Mouse (Mus musculus) embryonic facial prominence, embryonic 12.5 days (tissue): ENCODE data around the gene Rhobtb1. TPM values are rescaled to one million over a fixed set of nuclear protein-coding genes. Genes with fewer than 3 reads are reported as not detected.

Experiments
- ATAC-seq: fragments of 200-750 bp; cut with Nextera tagmentation; 2 replicates; pipeline ENCODE4 v1.8.0; 2017; ENCODE audit not compliant: insufficient number of reproducible peaks, insufficient read depth, low FRiP score, low TSS enrichment
- H3K27ac ChIP-seq: fragments of 300-500 bp; sonication (generic); 2 replicates; pipeline ENCODE4 v1.5.1; 2016; ENCODE audit warnings: mild to moderate bottlenecking
- H3K27me3 ChIP-seq: fragments of 300-500 bp; sonication (generic); 2 replicates; pipeline ENCODE4 v1.6.1; 2016; ENCODE audit warnings: mild to moderate bottlenecking, moderate library complexity
- H3K36me3 ChIP-seq: fragments of 300-500 bp; sonication (generic); 2 replicates; pipeline ENCODE4 v1.6.1; 2016; ENCODE audit warnings: mild to moderate bottlenecking
- H3K4me1 ChIP-seq: fragments of 300-500 bp; sonication (generic); 2 replicates; pipeline ENCODE4 v1.6.1; 2016
- H3K4me2 ChIP-seq: fragments of 300-500 bp; sonication (generic); replicated peaks from 2 replicates; pipeline ENCODE4 v1.6.1; 2016; ENCODE audit warnings: mild to moderate bottlenecking, moderate library complexity
- H3K4me3 ChIP-seq: fragments of 300-500 bp; sonication (generic); 2 replicates; pipeline ENCODE4 v1.5.1; 2016; ENCODE audit warnings: mild to moderate bottlenecking
- H3K9ac ChIP-seq: fragments of 300-500 bp; sonication (generic); 2 replicates; pipeline ENCODE4 v1.6.1; 2016; ENCODE audit warnings: mild to moderate bottlenecking, moderate library complexity
- H3K9me3 ChIP-seq: fragments of 300-500 bp; sonication (generic); 2 replicates; pipeline ENCODE4 v1.6.1; 2016; ENCODE audit warnings: mild to moderate bottlenecking, moderate library complexity
- WGBS: fragments of 180-500 bp; shearing (Covaris S2); methylation state at CpG from one replicate; pipeline ENCODE4 v1.1.7; 2016; 5-methylcytosine and 5-hydroxymethylcytosine counted together
- polyA plus RNA-seq: library from polyadenylated mRNA; unstranded; fragments of >200 nt; fragmentation: Nextera tagmentation; extraction: Ambion mirVana; gene quantifications from 2 replicates; pipeline ENCODE4 v1.2.1, GENCODE M21; 2016

Gene Rhobtb1
- polyA plus RNA-seq, 1 experiment from 2014 or later = 33.0 TPM

DNA sequence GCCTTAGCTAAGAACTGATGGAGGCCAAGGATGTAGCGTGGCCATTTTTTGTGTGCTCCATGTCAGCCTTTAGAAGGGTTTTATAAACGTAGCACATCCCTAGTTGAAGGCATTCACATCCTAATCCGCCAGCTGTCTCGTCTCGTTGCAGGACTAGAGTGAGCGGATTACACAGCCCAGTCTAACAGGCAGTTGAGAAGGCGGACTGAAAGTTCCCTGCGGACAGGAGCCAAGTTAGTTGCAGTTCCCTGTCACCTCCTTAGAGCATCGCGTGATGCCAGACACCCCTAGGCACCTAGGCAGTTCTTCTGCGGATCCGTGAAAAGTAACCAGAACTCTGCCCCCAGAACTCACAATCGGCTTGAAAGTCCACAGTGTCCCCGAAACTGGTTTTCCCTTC is 60.7 kb downstream of the Rhobtb1 start:
- Histone ChIP-seq H3K27ac (peak overlapping the region; percentile 99), H3K36me3 (peaks cover 8% of the 10 kb centered on the region; the same call in 1 of the 2 replicates), H3K4me3 (peak overlapping the region; percentile 78), H3K4me1 (peaks cover 9% of the 10 kb centered on the region), H3K4me2 (peak overlapping the region; percentile 81), H3K9ac (peak overlapping the region; percentile 96), H3K9me3 (no peaks in the 10 kb centered on the region), H3K27me3 (no peaks in the 10 kb centered on the region)
- no peak for ATAC-seq
- 3% methylated on average over 14 of the region's 14 CpGs for WGBS

DNA sequence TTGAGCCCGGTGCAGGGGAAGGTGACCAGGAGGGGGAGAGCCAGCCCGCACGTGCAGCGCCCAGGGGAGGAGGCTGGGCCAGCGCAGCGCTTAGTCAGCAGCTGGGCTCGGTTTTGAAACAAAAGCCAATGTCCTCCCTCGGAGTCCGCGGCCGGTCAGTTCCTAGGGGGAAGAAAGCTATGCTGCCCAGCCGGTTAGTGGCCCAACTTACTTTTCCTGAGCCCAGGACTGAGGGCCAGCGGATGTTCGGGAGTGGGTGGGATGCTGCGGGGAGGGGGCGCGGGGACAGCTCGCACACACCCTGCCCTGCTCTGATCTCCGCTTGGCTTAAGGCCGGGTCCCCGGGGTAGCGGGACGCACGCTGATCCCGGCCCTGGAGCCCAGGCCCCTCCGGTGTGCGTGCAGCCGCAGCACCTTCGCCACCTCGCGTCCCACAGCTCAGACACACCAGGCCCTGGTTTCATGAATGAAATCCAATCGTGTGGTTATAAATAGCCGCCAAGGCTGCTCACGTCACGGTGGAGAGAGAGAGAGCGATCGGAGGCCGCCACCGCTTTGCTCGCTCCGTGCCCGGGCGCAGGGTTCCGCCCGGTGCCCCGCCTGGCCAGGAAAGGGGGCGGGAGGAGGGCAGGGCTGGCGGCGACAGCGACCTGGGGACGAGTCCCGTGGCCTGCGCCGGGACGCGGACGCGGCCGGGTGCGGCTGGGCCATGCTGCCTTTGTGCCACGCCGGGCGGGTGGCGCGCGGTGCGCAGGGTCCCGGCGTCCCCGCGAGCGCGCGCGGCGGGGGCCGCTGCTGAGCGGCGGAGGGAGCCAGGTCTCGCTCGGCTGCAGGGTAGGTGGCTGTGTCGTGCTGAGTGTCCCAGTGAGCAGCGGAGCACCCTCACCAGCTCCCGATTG is 61.6 kb downstream of the Rhobtb1 start, which contains the start of gene A930033H14Rik:
Gene A930033H14Rik (minus strand): TSS at position 557 of the 899 bp plus-strand sequence.
- WGBS = 1% methylated on average over 64 of the region's 84 CpGs
- Histone ChIP-seq H3K9ac (peak within 1 kb of the TSS; percentile 96), H3K4me1 (peaks cover 9% of the 10 kb centered on the region), H3K27ac (peak within 1 kb of the TSS; percentile 99), H3K4me2 (peak within 1 kb of the TSS; percentile 81), H3K4me3 (peak within 1 kb of the TSS; percentile 78), H3K9me3 (no peaks in the 10 kb centered on the region), H3K27me3 (no peaks in the 10 kb centered on the region), H3K36me3 (peaks cover 15% of the 10 kb centered on the region)
- ATAC-seq = peak; percentile 85

DNA sequence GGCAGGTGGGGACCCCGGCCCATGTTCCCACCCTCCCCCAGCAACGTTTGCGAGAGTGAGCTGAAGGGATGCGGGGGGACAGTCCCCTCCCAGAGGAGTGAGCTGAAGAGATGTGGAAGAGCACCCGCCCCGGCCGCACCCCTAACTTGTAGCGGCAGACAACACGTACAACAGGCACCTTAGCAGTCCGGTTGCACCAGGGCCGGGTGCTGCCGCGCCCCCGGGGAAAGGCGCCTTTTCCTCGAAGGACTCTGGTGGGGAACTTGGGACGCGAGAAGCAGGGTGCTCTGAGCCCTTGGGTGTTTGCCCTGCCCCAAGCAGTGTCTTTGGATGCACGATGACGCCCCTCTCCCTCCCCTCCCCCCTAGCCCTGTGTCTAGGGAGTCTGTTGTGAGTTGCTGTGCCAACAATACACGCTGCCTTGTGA is 62.2 kb downstream of the Rhobtb1 start:
- Histone ChIP-seq H3K27ac (peak overlapping the region; percentile 99), H3K36me3 (peaks cover 16% of the 10 kb centered on the region), H3K4me1 (peaks cover 9% of the 10 kb centered on the region), H3K27me3 (no peaks in the 10 kb centered on the region), H3K9me3 (no peaks in the 10 kb centered on the region), H3K4me2 (peak overlapping the region; percentile 81), H3K4me3 (peak overlapping the region; percentile 78), H3K9ac (peak overlapping the region; percentile 96)
- 1% methylated on average over 21 of the region's 21 CpGs for WGBS
- peak; percentile 59 for ATAC-seq

DNA sequence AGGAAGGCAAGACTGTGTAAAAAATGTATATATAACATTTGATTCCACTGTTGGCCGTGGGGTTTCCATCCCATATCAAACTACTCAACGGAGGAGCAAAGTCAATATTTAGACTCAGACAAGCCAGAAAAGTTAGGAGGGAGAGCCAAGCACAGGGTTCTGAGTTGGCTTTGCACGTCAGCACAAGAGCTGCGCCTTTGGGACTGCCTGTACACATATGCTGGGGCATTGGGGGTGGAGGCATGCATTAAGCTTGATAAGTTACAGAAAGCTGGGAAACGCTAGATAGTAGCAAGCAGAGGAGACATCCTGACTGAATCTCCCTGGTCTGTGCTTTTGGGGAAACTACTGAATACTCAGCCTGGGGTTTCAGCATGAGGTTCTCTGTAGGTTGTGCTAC is 62.8 kb downstream of the Rhobtb1 start:
- no peaks in the 10 kb centered on the region for H3K9me3 ChIP-seq
- 21% methylated on average over 5 of the region's 5 CpGs for WGBS
- peak overlapping the region; percentile 99; the same call in 1 of the 2 replicates for H3K27ac ChIP-seq

DNA sequence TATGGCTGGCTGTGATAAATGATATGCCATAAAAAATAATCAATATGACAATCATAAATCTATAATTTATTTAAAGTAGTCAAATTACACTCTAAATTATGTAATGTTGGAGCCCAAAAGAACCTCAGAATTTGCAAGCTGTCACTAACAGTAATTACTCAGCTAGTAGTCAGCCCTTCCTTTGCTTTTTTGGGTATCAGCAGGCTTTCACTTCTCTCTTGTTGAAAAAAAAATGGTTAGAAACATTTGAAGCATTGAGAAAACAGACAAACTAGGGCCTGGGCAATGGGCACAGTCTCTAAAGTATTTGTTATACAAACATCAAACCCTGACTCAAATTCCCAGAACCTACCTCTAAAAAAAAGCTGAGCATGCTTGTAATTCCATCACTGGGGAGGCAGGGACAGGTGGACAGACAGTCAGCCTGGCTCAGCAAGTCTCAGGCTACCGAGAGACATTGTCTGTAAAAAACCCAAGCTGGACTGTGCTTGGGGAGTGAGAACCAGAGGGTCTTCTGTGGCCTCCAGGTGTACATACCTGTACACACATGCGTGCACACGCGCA is 66.0 kb downstream of the Rhobtb1 start:
- no peak for ATAC-seq
- H3K36me3 ChIP-seq = peaks cover 27% of the 10 kb centered on the region
- peaks cover 9% of the 10 kb centered on the region for H3K4me1 ChIP-seq
- H3K9me3 ChIP-seq = no peaks in the 10 kb centered on the region
- WGBS = 93% methylated on average over 4 of the region's 4 CpGs
- no peak overlapping the region for H3K9ac ChIP-seq
- no peak overlapping the region for H3K4me3 ChIP-seq
- H3K27me3 ChIP-seq = no peaks in the 10 kb centered on the region
- no peak overlapping the region for H3K27ac ChIP-seq
- H3K4me2 ChIP-seq = no peak overlapping the region

More for the DNA sequence above, 62.8 kb downstream of the Rhobtb1 start:
- H3K36me3 ChIP-seq = peaks cover 21% of the 10 kb centered on the region
- H3K4me3 ChIP-seq = peak overlapping the region; percentile 78
- peak overlapping the region; percentile 81 for H3K4me2 ChIP-seq
- H3K9ac ChIP-seq = peak overlapping the region; percentile 96
- H3K27me3 ChIP-seq = no peaks in the 10 kb centered on the region
- peaks cover 9% of the 10 kb centered on the region for H3K4me1 ChIP-seq
- no peak for ATAC-seq

DNA sequence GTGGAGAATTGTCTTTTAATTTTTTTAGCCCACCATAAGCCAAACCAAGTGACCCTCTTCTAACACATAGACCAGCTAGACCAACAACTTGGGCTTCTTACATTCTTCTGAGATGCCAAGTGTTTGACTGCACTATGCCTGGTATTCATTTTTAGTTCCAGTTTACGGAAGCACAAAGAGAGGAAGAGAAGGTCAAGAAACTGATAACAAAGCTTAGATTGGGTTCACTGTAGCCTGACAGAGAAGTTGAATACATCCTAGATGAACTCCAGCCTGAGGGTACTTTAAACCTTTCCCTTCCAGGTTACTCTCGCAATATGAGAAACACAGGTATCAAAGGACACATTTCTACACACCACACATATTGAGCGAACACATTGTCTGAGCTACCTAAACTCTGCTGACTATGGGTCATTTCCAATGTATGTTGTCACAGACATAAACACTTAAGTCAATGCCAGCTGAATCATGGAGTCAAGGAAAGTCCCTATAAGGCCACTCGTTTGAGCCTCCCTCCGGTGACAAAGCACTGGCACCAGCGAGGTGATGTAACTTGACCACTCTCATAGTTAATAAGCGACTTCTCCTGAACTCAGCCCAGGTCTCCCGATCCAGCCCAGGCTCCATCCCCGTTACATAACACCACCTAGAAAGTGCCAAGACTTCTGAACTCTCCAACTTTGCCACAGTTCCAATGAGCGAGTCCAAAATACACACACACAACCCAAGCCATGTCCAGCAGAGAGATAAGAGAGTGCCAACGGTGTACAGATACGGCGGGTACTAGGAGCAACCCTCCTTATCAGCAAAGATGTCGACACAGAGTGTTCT is 67.4 kb downstream of the Rhobtb1 start:
- H3K27me3 ChIP-seq = no peaks in the 10 kb centered on the region
- H3K27ac ChIP-seq = no peak overlapping the region
- H3K9me3 ChIP-seq = no peaks in the 10 kb centered on the region
- no peak for ATAC-seq
- H3K4me2 ChIP-seq = no peak overlapping the region
- peaks cover 9% of the 10 kb centered on the region for H3K4me1 ChIP-seq
- H3K4me3 ChIP-seq = no peak overlapping the region
- WGBS = 93% methylated on average over 14 of the region's 14 CpGs
- peaks cover 27% of the 10 kb centered on the region for H3K36me3 ChIP-seq
- H3K9ac ChIP-seq = no peak overlapping the region

DNA sequence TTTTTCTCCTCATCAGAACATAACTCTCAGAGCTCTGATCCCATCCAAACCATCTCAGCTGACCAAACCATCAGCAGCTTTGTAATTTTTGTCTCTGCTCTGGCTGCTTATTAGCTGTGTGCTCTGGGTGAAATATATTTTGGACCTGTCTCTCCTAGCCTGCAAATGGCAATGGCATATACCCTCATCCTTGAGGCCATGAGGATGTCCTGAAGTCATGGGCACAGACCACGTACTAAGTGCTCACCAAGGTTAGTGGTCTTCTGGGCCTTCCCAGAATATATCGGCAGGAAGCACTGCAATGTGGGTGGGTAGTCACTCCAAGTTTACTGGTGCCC is 68.0 kb downstream of the Rhobtb1 start:
- H3K4me1 ChIP-seq = peaks cover 3% of the 10 kb centered on the region
- peaks cover 27% of the 10 kb centered on the region for H3K36me3 ChIP-seq
- WGBS = 93% methylated on average over 2 of the region's 2 CpGs
- no peak overlapping the region for H3K27ac ChIP-seq
- no peak overlapping the region for H3K4me3 ChIP-seq
- H3K9me3 ChIP-seq = no peaks in the 10 kb centered on the region
- no peak overlapping the region for H3K9ac ChIP-seq
- no peak for ATAC-seq
- no peaks in the 10 kb centered on the region for H3K27me3 ChIP-seq
- H3K4me2 ChIP-seq = no peak overlapping the region

DNA sequence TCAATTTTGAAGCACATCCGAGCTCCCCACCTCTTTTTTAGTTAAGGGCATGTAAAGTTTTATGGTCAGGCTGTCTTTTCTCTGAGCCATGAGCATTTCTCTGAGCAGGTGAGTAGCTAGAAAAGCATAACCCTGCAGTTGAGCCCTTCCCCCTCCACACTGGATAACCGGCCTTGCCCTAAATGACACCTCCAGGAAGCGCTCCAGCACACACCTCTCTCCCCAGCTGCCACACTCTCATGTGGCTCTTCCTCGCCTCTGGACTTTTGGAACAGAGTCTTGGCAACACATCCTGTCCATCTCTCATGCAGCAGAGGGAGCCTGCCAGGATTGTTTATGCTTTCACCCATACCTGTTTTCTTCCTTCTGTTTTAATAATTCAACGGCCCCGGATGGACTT is 69.1 kb downstream of the Rhobtb1 start:
- H3K9ac ChIP-seq = no peak overlapping the region
- no peaks in the 10 kb centered on the region for H3K9me3 ChIP-seq
- no peak overlapping the region for H3K27ac ChIP-seq
- H3K27me3 ChIP-seq = no peaks in the 10 kb centered on the region
- peaks cover 28% of the 10 kb centered on the region for H3K36me3 ChIP-seq
- H3K4me3 ChIP-seq = no peak overlapping the region
- ATAC-seq = no peak
- WGBS = 82% methylated on average over 6 of the region's 6 CpGs
- no peak overlapping the region for H3K4me2 ChIP-seq
- no peaks in the 10 kb centered on the region for H3K4me1 ChIP-seq

DNA sequence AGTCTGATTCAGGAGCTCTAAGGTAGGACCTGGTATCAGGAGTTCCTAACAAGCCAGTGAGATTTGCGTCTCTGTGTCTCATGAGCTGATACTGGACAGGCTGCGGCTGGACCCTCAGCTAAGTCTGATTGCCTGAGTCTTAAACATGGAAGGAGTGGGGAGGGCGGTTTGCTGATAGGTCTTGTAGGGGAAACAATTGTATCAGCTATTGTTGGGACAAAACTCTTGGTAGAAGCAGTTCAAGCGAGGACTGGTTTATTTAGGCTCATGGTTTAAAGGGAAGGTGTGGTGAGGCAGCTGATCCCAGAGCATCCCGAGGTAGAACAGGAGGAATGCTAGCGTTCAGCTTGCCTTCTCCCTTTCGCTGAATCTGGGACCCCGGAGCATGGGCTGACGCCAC is 69.9 kb downstream of the Rhobtb1 start:
- Histone ChIP-seq H3K27ac (no peak overlapping the region), H3K9ac (no peak overlapping the region), H3K4me1 (no peaks in the 10 kb centered on the region), H3K4me3 (no peak overlapping the region), H3K9me3 (no peaks in the 10 kb centered on the region), H3K4me2 (no peak overlapping the region), H3K27me3 (no peaks in the 10 kb centered on the region), H3K36me3 (peaks cover 33% of the 10 kb centered on the region)
- 94% methylated on average over 9 of the region's 9 CpGs for WGBS
- no peak for ATAC-seq

DNA sequence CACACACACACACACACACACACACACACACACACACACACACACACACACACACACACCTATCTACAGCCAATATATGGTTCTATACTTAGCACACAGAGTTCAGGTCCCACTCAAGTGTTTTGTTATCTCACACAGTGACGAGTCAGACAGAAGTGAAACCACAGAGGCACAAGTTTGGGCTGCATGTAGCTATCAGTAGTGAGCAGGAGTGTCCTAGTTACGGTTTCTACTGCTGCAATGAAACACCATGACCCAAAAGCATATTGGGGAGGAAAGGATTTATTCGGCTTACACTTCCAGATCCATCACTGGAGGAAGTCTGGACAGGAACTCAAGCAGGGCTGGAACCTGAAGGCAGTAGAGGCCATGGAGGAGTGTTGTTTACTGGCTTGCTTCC is 70.7 kb downstream of the Rhobtb1 start:
- no peak overlapping the region for H3K4me2 ChIP-seq
- no peak for ATAC-seq
- H3K4me3 ChIP-seq = no peak overlapping the region
- no peak overlapping the region for H3K9ac ChIP-seq
- no peaks in the 10 kb centered on the region for H3K27me3 ChIP-seq
- H3K9me3 ChIP-seq = no peaks in the 10 kb centered on the region
- no peaks in the 10 kb centered on the region for H3K4me1 ChIP-seq
- no peak overlapping the region for H3K27ac ChIP-seq
- peaks cover 25% of the 10 kb centered on the region for H3K36me3 ChIP-seq
- 90% methylated on average over 3 of the region's 3 CpGs for WGBS

DNA sequence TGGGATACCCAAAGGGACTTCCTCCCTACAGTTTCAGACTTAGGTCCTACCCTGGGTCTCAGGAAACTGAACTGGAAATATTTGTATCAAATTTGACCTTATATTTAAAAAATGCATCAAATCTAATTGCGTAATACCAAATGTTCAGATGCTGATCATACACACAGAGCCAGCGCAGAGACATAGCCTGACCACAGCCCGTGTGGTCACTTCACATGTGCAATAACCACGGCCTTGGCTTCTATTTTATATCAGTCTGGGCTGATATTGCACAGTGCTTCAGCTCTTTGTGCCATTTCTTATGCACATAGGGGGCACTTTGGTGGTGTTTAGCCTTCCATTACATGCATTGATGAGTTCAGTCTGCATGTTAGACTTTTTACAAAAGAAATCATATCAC is 72.0 kb downstream of the Rhobtb1 start:
- no peak overlapping the region for H3K4me2 ChIP-seq

More for the DNA sequence above, 72.0 kb downstream of the Rhobtb1 start:
- no peak overlapping the region for H3K27ac ChIP-seq
- no peaks in the 10 kb centered on the region for H3K27me3 ChIP-seq
- ATAC-seq = no peak
- 95% methylated on average over 4 of the region's 4 CpGs for WGBS
- peaks cover 18% of the 10 kb centered on the region; the same call in 1 of the 2 replicates for H3K36me3 ChIP-seq
- no peaks in the 10 kb centered on the region for H3K4me1 ChIP-seq
- no peak overlapping the region for H3K4me3 ChIP-seq
- no peak overlapping the region for H3K9ac ChIP-seq
- no peaks in the 10 kb centered on the region for H3K9me3 ChIP-seq
